ENCODE assay signal across 8 mouse cellular contexts in genomic region chr5:114647211-114647974, GRCm38 (mm10). TPM values are rescaled to one million over a fixed set of nuclear protein-coding genes. Genes with fewer than 3 reads are reported as not detected.
A peak's percentile ranks its signal among the peaks of the same experiment; 100 is the strongest.
DNase-seq lines count a peak whose midpoint lies in the region; ATAC-seq and TF ChIP-seq lines count a peak whose summit lies in the region.

No protein-coding gene starts in this region.

- peaks cover 9% of the 10 kb centered on the region for H3K4me1 ChIP-seq in thymus, adult 2 months (replicated peaks; ENCODE audit: control insufficient read depth, insufficient read depth, low read length)
- H3K4me1 ChIP-seq in hindbrain, embryonic 11.5 days (replicated peaks; ENCODE audit: control insufficient read depth, insufficient read depth, low read length), result peaks cover 4% of the 10 kb centered on the region
- peaks cover 30% of the 10 kb centered on the region for H3K4me1 ChIP-seq in limb, embryonic 14.5 days (ENCODE audit: control insufficient read depth, insufficient read depth, low read length)
- peaks cover 11% of the 10 kb centered on the region for H3K4me1 ChIP-seq in midbrain, embryonic 14.5 days (ENCODE audit: control insufficient read depth, insufficient read depth, low read length)

- H3K9me3 ChIP-seq in hindbrain, embryonic 11.5 days (ENCODE audit: control insufficient read depth, low read length), result no peaks in the 10 kb centered on the region
- H3K9me3 ChIP-seq in limb, embryonic 14.5 days (ENCODE audit: control insufficient read depth, low read length), result no peaks in the 10 kb centered on the region
- H3K9me3 ChIP-seq in midbrain, embryonic 14.5 days (ENCODE audit: control insufficient read depth, low read length), result no peaks in the 10 kb centered on the region

- 21% methylated on average over 27 of the region's 27 CpGs for WGBS in thymus, adult 2 months
- 4% methylated on average over 27 of the region's 27 CpGs for WGBS in hindbrain, embryonic 11.5 days
- WGBS in limb, embryonic 14.5 days, result 2% methylated on average over 27 of the region's 27 CpGs
- WGBS in midbrain, embryonic 14.5 days, result 2% methylated on average over 27 of the region's 27 CpGs

- DNase-seq in thymus, postnatal 25 days, result peak; percentile 17
- DNase-seq in thymus, adult 2 months, result no peak
- DNase-seq in embryo, embryonic 9.5 days (ENCODE audit: extremely low spot score), result peak; percentile 71
- peak; percentile 68 for DNase-seq in hindbrain, embryonic 11.5 days (ENCODE audit: low spot score)
- peak; percentile 56 for DNase-seq in limb, embryonic 14.5 days (ENCODE audit: low spot score)
- peak; percentile 77 for DNase-seq in midbrain, embryonic 14.5 days
- no peak for DNase-seq in right cerebral cortex, adult 2 months (ENCODE audit: low spot score in 2 of 2)
- no peak for DNase-seq in frontal cortex, postnatal 14 days (ENCODE audit: low spot score in 2 of 2)

- H3K27me3 ChIP-seq in thymus, adult 2 months (ENCODE audit: control insufficient read depth, insufficient read depth, low read length), result no peaks in the 10 kb centered on the region
- no peaks in the 10 kb centered on the region for H3K27me3 ChIP-seq in hindbrain, embryonic 11.5 days (ENCODE audit: control insufficient read depth, insufficient read depth, low read length)
- H3K27me3 ChIP-seq in limb, embryonic 14.5 days (ENCODE audit: control insufficient read depth, insufficient read depth, low read length), result no peaks in the 10 kb centered on the region
- H3K27me3 ChIP-seq in midbrain, embryonic 14.5 days (ENCODE audit: control insufficient read depth, insufficient read depth, low read length), result peaks cover 6% of the 10 kb centered on the region; the same call in 1 of the 2 replicates

- H3K9ac ChIP-seq in hindbrain, embryonic 11.5 days (ENCODE audit: low read depth, low read length), result 0 out of 2 replicates have a peak overlapping the region, but pooled peaks have one; percentile 31
- H3K9ac ChIP-seq in limb, embryonic 14.5 days (ENCODE audit: low read depth, low read length, severe bottlenecking), result no peak overlapping the region; the same call in 1 of the 2 replicates
- H3K9ac ChIP-seq in midbrain, embryonic 14.5 days (replicated peaks; ENCODE audit: low read length), result peak overlapping the region; percentile 46

- no peak overlapping the region for H3K27ac ChIP-seq in thymus, adult 2 months (ENCODE audit: control insufficient read depth, insufficient read depth, low read length)
- no peak overlapping the region for H3K27ac ChIP-seq in hindbrain, embryonic 11.5 days (ENCODE audit: low read depth, low read length)
- H3K27ac ChIP-seq in limb, embryonic 14.5 days (replicated peaks; ENCODE audit: low read depth, low read length), result no peak overlapping the region; the same call in 1 of the 2 replicates
- H3K27ac ChIP-seq in midbrain, embryonic 14.5 days (replicated peaks; ENCODE audit: low read depth, low read length), result no peak overlapping the region

- TF ChIP-seq CTCF in thymus, adult 2 months (IDR thresholded peaks at IDR 0.05; ENCODE audit: borderline replicate concordance, control insufficient read depth, extremely low read depth, insufficient read depth, low read length, poor library complexity), result no peak

- ATAC-seq in hindbrain, embryonic 11.5 days (ENCODE audit: low FRiP score), result peak; percentile 59
- peak; percentile 67 for ATAC-seq in limb, embryonic 14.5 days (ENCODE audit: low FRiP score, low read depth)
- ATAC-seq in midbrain, embryonic 14.5 days (ENCODE audit: low FRiP score, low TSS enrichment), result peak; percentile 54; the same call in 1 of the 2 replicates

- TF ChIP-seq POLR2A in thymus, adult 2 months (IDR thresholded peaks at IDR 0.05; ENCODE audit: control insufficient read depth, extremely low read depth, insufficient read depth, low read length, poor library complexity), result no peak
- TF ChIP-seq POLR2A in limb, embryonic 14.5 days (IDR thresholded peaks at IDR 0.05; ENCODE audit: borderline replicate concordance, extremely low read depth, insufficient read depth, insufficient read length), result no peak

- H3K36me3 ChIP-seq in thymus, adult 2 months (ENCODE audit: control insufficient read depth, insufficient read depth, low read length), result no peaks in the 10 kb centered on the region
- no peaks in the 10 kb centered on the region for H3K36me3 ChIP-seq in hindbrain, embryonic 11.5 days (ENCODE audit: control insufficient read depth, insufficient read depth, low read length)
- no peaks in the 10 kb centered on the region for H3K36me3 ChIP-seq in limb, embryonic 14.5 days (ENCODE audit: control insufficient read depth, insufficient read depth, low read length)
- H3K36me3 ChIP-seq in midbrain, embryonic 14.5 days (ENCODE audit: control insufficient read depth, insufficient read depth, low read length), result no peaks in the 10 kb centered on the region

- H3K4me2 ChIP-seq in hindbrain, embryonic 11.5 days (replicated peaks; ENCODE audit: low read depth, low read length), result peak overlapping the region; percentile 41
- H3K4me2 ChIP-seq in limb, embryonic 14.5 days (replicated peaks; ENCODE audit: low read depth, low read length, severe bottlenecking), result peak overlapping the region; percentile 47
- H3K4me2 ChIP-seq in midbrain, embryonic 14.5 days (ENCODE audit: low read length), result peak overlapping the region; percentile 55

- no peak overlapping the region for H3K4me3 ChIP-seq in thymus, adult 2 months (ENCODE audit: control insufficient read depth, insufficient read depth, low read length)
- peak overlapping the region; percentile 26 for H3K4me3 ChIP-seq in hindbrain, embryonic 11.5 days (ENCODE audit: low read depth, low read length)
- H3K4me3 ChIP-seq in limb, embryonic 14.5 days (replicated peaks; ENCODE audit: low read length), result peak overlapping the region; percentile 28
- peak overlapping the region; percentile 19 for H3K4me3 ChIP-seq in midbrain, embryonic 14.5 days (replicated peaks; ENCODE audit: low read depth, low read length)

RNA-seq across cellular contexts. Expression of gene Trpv4, which starts 10.8 kb away (rescaled TPM):
- polyA plus RNA-seq in thymus, adult 2 months (2012; rRNA removed), result 4.2 and 6.5 TPM in 2 replicates
- polyA plus RNA-seq in hindbrain, embryonic 11.5 days (2014; fragmentation: Nextera tagmentation; extraction: Ambion mirVana), result 0.38 and 0.85 TPM in 2 replicates
- polyA plus RNA-seq in limb, embryonic 14.5 days (2012; rRNA removed), result 44.9 and 68.2 TPM in 2 replicates
- polyA plus RNA-seq in limb, embryonic 14.5 days (2014; fragmentation: Nextera tagmentation; extraction: Ambion mirVana), result 12.9 TPM in 2 replicates
- 0.46 and 0.86 TPM in 2 replicates for polyA plus RNA-seq in midbrain, embryonic 14.5 days (2014; fragmentation: Nextera tagmentation; extraction: Ambion mirVana)

RNA-seq across cellular contexts. Expression of gene Gltp, which starts 43.4 kb away (rescaled TPM):
- polyA plus RNA-seq in thymus, adult 2 months (2012; rRNA removed), result 237 and 275 TPM in 2 replicates
- 62.6 and 64.4 TPM in 2 replicates for polyA plus RNA-seq in hindbrain, embryonic 11.5 days (2014; fragmentation: Nextera tagmentation; extraction: Ambion mirVana)
- polyA plus RNA-seq in limb, embryonic 14.5 days (2012; rRNA removed), result 132 and 144 TPM in 2 replicates
- 229 and 289 TPM in 2 replicates for polyA plus RNA-seq in limb, embryonic 14.5 days (2014; fragmentation: Nextera tagmentation; extraction: Ambion mirVana)
- polyA plus RNA-seq in midbrain, embryonic 14.5 days (2014; fragmentation: Nextera tagmentation; extraction: Ambion mirVana), result 27.6 and 30.4 TPM in 2 replicates

Comparison
In these comparisons a context has a peak if more than half of its experiments do, and no peak if none do; other contexts are left out.
1. DNase-seq: peak in thymus, postnatal 25 days (single experiment), embryo, embryonic 9.5 days (single experiment), hindbrain, embryonic 11.5 days (single experiment), limb, embryonic 14.5 days (single experiment) and midbrain, embryonic 14.5 days (single experiment); none in thymus, adult 2 months (single experiment), right cerebral cortex, adult 2 months (0 of 2) and frontal cortex, postnatal 14 days (0 of 2).
2. Peak in every context shown above with its lines, with median percentiles within 50 percentile points of each other: ATAC-seq and H3K4me2 ChIP-seq.